Mouse (Mus musculus) embryonic fibroblast, embryonic 13.5 days (primary cell): ENCODE data around the gene Ano6.

Experiments
- CTCF ChIP-seq: IDR thresholded peaks from 2 replicates; pipeline ENCODE4 v1.5.1; 2011; ENCODE audit warnings: mild to moderate bottlenecking, control low read depth, low read length, moderate library complexity, borderline replicate concordance; ENCODE audit not compliant: insufficient read depth
- POLR2A ChIP-seq: IDR thresholded peaks from 2 replicates; pipeline ENCODE4 v1.6.1; 2011; ENCODE audit warnings: low read depth, mild to moderate bottlenecking, control low read depth, low read length, moderate library complexity

- TF ChIP-seq POLR2A (no peak), CTCF (no peak)
Observed at GRCm38 (mm10) chr15:95750038-95750437, 40.6 kb upstream of the Ano6 start.
